Mouse (Mus musculus) cerebellum, adult 18-20 months (tissue): ENCODE data around the gene Gtpbp3.

Experiments
- DNase-seq, 2 experiments: peaks; one replicate each; pipeline ENCODE4 v3.0.0; 2021

Gtpbp3 gene

GRCm38 (mm10) chr8:71487691-71488445 is at the start of gene Gtpbp3:
Gene Gtpbp3 (plus strand): TSS chr8:71488103.
- peak; percentile 82 to 83 for DNase-seq

DNA sequence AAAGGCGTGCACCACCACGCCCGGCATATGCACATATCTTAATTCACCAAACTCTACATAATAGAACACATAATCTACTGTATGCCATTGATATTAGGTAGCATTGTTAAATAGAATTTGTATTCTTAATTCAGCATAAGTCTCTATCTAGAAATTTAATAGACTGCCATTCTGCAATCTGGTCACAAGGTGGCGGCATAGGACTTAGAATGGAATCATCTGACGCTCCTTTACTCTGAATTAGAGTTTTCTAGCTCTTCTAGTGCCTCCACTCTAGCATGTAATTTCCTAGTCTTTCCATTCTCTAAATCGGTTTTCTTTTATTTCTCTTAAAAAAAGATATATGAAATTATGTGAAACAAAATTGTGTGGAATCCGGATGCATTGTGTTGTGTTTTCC is 46.5 kb upstream of the Gtpbp3 start:
- peak; percentile 60 to 65 for DNase-seq

GRCm38 (mm10) chr8:71445096-71445495 is 42.8 kb upstream of the Gtpbp3 start:
- DNase-seq: no peak

DNA sequence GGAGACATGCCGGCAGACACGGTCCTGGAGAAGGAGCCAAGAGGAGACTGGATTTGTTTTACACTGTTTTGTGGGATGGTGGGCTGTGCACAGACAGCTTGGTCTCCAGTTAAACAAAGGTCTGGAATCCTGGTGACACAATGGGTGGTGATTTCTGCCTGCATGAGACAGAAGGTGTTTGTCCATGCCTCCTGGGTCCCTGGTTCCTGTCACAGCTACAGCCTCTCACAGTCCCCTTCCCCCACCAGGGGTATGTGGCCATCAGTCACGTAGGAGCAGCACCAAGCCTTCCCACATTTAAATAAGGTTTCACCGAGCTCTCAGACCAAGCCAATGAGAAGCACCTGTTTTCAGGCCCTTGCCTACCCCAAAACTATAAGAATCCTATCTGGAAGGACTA is 36.6 kb upstream of the Gtpbp3 start:
- DNase-seq: no peak

DNA sequence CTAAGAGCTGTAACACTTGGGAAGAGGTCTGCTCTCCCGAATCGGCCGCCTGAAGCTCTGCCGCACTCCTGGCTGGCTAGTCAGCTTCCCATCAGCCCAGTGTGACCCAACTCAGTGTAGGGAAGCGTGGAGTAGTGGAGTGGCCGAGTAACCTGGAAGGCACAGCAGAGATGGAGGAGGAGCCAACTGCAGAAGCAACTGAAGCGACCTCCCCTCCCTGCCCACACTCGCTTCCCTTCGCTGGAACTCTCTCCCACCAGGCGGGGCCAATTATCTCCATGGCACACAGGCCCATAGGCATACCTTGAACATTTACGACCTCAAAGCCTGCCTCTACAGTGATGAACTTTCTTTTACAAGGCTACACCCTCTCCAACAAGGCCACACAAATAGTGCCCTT is 36.1 kb upstream of the Gtpbp3 start:
- no peak for DNase-seq

DNA sequence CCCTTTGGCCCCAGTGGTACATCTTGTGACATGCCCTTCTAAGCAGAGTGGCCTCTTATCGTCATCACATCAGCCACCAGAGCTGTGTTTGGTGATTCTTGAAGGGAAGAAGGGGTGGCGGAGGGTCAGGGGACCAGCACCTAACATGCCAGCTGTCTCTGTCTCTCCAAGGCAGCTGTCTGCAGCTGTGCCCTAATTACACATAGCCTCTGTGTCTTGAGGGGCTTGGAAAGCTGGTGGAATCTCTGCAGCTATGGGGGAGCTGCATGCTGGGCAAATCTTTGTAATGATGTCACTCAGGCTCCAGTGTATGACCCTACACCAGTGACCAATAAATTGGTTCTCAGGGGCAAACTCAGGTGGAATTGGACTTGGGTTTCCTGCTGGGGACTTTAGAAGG is 35.2 kb upstream of the Gtpbp3 start:
- no peak for DNase-seq

DNA sequence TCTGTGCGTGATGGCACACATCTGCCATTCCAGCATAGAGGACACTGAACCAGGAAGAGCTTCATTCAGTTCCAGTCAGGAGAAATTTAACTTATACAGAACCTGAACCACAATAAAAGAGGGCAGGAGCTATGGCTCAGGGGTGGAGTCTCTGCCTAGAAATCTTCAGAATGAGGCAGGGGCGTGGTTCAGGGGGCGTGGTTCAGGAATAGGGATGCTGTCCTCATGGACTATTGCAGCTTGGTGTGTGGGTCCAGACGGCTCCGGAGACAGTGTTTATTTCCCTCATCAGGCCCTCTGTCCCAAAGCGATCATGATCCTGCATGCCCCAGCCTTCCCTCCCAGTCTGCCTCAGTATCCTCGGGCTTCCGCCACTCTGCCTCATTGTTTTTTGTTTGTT is 33.2 kb upstream of the Gtpbp3 start:
- DNase-seq: no peak

DNA sequence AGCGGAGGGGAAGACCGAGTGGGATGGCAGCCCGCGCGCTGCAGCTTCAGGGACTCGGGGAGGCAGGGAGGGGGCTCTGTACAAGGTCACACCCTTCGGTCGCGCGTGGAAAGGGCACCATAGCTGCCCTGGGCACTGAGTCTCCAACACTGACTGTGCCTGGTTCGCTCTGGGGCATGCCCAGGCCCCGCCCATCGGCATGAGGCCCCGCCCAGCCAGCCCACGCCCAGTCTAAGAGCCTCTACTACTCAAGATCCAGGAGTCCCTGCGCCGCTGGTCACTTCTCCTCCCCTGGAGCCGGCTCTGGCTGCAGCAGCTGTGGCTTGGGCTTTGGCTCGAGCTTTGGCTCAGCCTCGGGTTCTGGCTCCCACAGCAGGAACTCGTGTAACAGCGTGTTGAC is 31.0 kb upstream of the Gtpbp3 start:
- DNase-seq: peak; percentile 29 to 31

DNA sequence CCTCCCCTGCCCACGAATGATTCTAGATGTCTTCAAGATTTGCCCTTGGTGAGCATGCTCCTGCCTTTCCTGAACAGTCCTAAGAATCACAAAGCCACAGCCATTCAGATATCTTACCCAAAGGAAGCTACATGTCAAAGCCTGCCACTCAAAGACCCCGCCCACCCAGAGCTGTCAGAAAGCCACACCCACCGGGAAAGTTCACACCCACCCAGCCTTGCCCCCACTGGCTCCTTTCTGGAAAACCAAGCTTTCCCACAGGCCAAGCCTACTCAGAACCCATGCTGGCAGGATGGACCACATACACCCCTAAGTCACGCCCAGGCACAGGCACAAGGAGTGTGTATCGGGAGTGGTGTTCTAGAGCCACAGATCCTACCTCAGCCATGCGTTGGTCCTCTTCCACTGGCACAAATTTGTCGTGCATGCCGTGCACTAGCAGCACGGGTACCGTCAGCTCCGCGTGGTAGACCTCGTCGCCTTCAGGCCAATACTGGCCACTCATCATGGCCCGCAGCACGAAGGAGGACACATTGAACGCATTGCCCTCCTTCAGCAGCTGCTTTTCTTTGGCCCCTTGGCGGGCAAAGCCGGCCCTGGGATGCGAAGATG is 30.1 kb upstream of the Gtpbp3 start:
- peak in 1 of 2 experiments; percentile 16 for DNase-seq

GRCm38 (mm10) chr8:71460716-71461115 is 27.2 kb upstream of the Gtpbp3 start:
- no peak for DNase-seq

GRCm38 (mm10) chr8:71461152-71461840 is 26.6 kb upstream of the Gtpbp3 start:
- DNase-seq: peak; percentile 38 to 55

DNA sequence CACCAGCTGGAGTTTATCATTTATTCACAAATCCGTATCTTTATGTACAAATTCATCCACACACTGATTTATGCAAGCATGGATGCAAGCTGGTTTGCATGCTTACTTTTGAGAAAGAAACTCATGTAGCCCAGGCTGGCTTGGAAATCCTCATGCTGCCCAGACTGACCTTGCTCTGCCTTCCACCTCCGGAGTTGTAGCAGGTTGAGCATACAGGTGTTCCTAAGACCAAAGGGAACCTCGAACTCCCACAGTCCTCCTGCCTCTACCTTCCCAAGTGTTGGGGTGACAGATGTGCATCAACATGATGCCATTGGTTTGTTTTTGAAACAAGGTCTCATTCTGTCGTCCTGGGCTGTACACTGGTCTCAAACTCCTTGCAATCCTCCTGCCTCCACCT is 25.7 kb upstream of the Gtpbp3 start:
- DNase-seq: no peak

DNA sequence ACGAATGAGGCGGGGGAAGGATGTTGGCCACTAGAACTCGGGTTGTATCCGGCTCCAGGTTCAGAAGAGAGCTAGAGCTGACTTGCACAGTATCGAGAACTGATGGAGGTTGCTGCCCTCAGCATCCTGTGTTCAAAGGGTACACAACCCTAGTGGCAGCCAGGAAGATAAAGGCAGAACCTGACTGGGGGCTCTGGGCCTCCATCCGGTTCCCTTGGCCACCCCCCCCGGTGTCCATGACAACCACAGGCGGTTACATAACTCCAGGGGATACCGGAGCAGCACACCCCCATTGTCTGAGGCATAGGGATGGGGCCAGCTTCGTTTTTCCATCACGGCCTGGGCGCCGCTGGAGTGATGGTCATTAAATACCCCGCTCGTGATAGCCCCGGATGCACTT is 25.1 kb upstream of the Gtpbp3 start:
- DNase-seq: peak; percentile 75 to 77

GRCm38 (mm10) chr8:71463188-71464033 is 24.5 kb upstream of the Gtpbp3 start, which contains the start of gene Abhd8:
Gene Abhd8 (minus strand): TSS chr8:71463655.
- peak; percentile 98 to 99 for DNase-seq

GRCm38 (mm10) chr8:71464513-71465500 is 23.1 kb upstream of the Gtpbp3 start, which contains the start of gene Mrpl34:
Gene Mrpl34 (plus strand): TSS chr8:71464959.
- DNase-seq: peak; percentile 99

DNA sequence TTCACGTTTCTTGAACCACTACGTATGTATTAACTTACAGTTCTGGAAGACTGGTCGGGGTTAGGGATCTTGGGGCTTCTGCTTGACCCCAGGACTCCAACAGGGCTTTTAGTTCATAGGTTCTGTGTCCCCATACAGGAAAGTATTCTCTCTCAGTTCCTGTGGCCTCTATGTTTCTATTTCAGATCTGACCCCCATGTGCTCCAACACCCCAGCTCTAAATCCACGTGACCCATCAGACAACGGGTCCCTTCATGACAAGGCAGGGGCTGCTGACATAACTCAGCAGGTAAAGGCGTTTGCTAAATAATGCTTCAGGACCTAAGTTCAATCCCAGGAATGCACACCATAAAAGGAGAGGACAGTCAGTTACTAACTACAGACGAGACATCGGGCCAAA is 22.2 kb upstream of the Gtpbp3 start:
- no peak for DNase-seq

- peak in 1 of 2 experiments; percentile 48 for DNase-seq
Observed at GRCm38 (mm10) chr8:71466198-71466597, 21.7 kb upstream of the Gtpbp3 start.

- DNase-seq: peak in 1 of 2 experiments; percentile 20
Observed at GRCm38 (mm10) chr8:71467201-71467600, 20.7 kb upstream of the Gtpbp3 start.

GRCm38 (mm10) chr8:71468001-71468400 is 19.9 kb upstream of the Gtpbp3 start:
- peak; percentile 3 to 17 for DNase-seq

- peak; percentile 96 to 99 for DNase-seq
Observed at GRCm38 (mm10) chr8:71468916-71469315, 19.0 kb upstream of the Gtpbp3 start, which contains the start of gene Dda1. Gene Dda1 (plus strand): TSS chr8:71469199.

DNA sequence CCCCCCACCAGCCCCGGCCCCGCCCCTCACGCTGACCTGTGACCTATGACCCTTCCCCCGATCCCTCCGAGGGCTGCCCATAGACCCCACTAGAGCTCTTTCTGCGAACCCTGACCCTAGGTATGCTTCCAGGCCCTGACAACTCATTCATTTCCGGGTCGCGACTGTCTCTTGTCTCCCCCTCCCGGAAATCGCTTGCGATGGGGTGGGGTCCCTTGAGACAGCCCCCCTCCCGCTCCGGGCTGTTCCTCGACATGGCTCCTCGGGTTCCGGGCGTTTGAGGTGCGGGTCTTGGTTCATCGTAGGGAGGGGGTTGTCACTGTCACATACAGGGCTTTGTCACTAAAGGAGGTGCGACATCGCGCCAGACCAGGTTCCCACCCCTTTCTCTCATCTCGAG is 18.5 kb upstream of the Gtpbp3 start:
- peak; percentile 59 for DNase-seq
